Mouse (Mus musculus) testis, postnatal 14 days (tissue): ENCODE results near the gene Tnfaip2.

Experiments used
- DNase-seq: peaks from one replicate; pipeline ENCODE4 v3.0.0; 2021; ENCODE audit warnings: low spot score

The Tnfaip2 gene

GRCm38 (mm10) chr12:111442309-111443010 is at the start of gene Tnfaip2:
TSS of gene Tnfaip2 (plus strand) at chr12:111442469.
- no peak for DNase-seq

DNA sequence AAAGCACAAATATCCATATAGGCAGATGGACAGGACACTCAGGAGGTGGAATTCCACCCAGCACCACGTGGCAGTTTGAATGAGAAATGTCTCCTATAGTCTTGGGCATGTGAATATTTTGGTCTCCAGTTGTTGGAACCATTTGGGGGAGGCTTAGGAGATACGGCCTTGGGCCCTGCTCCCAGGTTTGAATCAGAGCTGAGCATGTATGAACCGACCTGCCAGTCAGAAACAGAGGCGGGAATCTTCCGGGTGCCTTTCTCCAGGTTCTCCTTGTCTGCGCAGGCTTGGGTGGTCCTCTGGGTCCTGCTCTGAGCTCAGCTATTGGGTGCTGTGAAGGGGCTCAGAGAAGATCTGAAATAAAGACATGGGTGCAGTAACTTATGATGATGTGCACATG is 48.3 kb upstream of the Tnfaip2 start:
- DNase-seq, result no peak

- DNase-seq, result peak; percentile 85
These were observed 45.3 kb upstream of the Tnfaip2 start for GRCm38 (mm10) chr12:111396997-111397396.

GRCm38 (mm10) chr12:111401454-111402184 is 40.6 kb upstream of the Tnfaip2 start:
- DNase-seq, result no peak

GRCm38 (mm10) chr12:111404880-111405279 is 37.4 kb upstream of the Tnfaip2 start:
- DNase-seq, result no peak

DNA sequence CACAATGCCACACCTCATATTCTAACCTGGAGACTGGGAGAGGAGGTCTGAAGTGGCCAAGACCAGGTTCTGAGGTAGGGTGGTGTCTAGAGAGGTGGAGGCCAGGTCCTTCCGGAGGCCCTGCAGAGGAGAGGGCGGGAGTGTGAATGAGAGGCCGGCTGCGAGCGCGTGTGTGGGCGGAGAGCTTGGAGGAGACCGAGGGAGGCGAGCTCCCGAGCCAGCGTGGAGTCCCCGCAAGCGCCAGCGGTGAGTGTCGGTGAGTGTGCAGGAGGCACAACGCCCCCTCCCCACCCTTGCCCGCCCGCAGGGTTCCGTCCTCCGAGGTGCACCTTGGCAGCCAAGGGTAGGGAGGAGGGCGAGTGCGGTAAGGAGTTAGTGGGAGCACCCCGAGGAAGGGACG is 35.6 kb upstream of the Tnfaip2 start, which contains the start of gene Lbhd2:
Gene Lbhd2, plus strand, starts transcription at position 188 of the 400 bp plus-strand sequence.
- no peak for DNase-seq

- DNase-seq, result no peak
These were observed 32.7 kb upstream of the Tnfaip2 start for GRCm38 (mm10) chr12:111409583-111409982.

DNA sequence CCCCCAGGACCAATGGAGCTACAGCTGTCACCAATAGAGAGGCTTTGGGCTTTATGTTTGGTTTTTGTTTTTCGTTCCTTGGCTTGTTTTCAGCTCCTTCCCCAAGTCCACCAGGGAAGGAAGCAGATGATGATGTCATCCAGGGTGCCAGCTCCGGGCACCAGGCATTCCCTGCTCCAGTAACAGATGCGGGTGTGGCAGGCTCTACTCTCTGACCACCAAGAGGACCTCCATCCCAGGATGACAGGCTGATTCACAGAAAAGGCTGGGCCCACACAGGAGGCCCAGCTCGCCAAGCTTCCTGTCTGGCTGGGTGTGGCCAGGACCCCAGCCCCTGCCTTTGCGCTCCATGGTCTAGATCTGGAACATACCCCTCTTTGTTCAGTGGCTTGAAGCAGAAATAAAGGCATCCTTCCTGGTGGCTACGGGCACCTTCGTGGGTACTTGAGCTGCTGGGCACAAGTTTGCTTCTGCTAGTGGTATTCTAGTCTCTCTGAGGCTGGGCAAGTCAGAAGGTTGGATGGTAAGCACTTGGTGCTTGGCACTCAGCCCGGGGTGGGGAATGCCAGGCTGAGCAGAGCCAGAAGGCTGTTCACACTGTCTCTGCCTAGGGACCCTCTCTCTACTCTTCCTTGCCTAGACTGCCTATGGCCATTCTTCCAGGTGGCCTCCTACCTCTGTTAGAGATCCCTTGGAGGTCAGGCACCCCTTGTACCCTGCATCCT is 30.5 kb upstream of the Tnfaip2 start:
- no peak for DNase-seq

DNA sequence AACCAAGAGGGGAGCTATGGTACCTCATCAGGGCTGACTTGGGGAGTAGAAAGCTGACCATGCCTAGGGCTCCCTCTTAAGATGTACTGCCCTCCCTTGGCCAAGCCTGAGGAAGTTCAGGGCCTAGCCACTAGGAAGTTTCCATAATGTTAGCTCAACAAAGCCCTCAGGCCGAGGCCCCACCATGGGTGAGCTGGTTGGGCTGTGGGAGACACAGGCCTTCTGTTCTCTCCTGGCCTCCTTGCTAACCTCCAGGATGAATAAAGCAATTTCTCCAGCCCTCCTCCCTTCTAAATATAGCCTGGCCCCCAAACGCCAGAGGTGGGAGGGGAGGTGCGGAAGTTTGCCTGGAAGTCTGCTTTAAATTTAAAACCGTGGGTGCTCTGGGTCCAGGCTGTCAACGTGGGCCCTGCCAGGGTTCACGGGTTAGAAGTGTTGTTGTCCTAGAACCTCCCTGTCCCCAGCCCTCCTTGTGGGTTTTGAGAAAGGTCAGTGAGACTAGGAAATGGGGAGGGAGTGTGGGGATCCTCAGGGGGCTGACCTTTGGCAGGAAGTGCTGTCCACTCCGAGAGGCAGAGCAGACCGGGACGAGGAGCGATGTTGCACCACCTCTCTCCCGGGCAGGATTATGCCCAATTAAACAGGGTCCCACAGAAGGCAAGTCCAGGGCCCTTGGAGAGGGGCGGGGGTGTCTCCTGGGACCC is 29.5 kb upstream of the Tnfaip2 start:
- DNase-seq, result no peak

GRCm38 (mm10) chr12:111413300-111413699 is 29.0 kb upstream of the Tnfaip2 start:
- DNase-seq, result peak; percentile 86

DNA sequence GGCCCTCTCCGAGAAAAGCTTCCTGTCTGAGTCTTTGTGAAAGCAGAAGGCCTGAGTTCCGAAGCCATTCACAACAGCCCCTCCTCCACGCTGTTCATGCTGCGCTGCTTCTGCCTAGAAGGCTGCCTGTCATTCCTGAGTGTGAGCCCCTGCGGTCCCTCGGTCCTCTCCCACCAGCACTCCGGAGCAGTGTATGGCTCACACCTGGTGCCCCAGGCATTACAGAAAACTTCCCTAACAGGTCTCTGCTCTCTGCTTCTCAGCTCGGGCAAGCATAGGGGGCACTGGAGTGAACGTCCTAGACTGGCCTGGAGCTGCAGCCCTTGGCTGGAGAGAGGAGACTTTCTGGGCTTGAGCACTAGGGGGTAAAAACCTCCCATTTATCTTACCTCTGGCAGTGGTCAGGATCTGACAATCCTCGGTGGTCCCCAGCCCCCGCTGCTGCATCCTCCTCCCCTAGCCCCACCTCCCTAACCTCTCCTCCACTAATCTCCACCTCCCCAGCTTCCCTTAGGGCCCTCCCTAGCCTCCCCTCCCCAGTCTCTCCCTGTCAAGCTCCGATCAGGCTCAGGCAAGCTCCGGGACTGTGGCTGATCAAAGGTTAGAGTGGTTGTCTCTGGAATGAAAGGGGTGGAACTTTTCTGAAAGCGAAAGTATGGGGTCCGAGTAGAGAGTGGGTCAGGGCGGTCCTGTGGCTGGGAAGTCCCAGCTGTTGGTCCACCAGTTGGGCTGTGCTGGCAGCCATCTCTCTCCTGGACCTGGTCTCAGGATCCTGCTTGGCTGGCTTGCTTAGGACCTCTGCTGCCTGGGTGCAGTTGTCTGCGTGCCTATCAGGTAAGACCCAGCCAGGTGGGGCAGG is 25.1 kb upstream of the Tnfaip2 start, which contains the start of gene Exoc3l4:
Gene Exoc3l4, plus strand, starts transcription at position 97 of the 859 bp plus-strand sequence.
- no peak for DNase-seq

- DNase-seq, result no peak
These were observed 22.4 kb upstream of the Tnfaip2 start for GRCm38 (mm10) chr12:111419918-111420317.

- DNase-seq, result no peak
These were observed 21.1 kb upstream of the Tnfaip2 start for GRCm38 (mm10) chr12:111420946-111421709.

DNA sequence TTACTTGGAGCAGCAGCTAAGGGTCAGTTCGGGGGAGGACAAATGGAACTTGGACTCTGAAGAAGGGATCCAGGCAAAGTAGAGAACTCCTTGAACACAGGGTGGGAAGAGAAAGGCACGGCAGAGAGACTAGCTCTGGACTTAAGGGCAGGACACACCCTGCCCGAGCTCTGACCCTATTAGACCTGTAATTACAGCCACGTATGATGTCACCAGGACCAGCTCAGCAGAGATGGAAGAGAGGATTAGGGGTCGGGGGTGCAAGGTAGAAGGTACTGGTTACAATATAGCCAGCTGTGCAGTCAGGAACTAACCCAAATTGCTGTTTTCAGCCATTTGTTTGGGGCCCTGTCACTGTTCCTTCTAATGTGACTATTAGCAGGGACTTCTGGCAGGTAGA is 19.4 kb upstream of the Tnfaip2 start:
- no peak for DNase-seq

DNA sequence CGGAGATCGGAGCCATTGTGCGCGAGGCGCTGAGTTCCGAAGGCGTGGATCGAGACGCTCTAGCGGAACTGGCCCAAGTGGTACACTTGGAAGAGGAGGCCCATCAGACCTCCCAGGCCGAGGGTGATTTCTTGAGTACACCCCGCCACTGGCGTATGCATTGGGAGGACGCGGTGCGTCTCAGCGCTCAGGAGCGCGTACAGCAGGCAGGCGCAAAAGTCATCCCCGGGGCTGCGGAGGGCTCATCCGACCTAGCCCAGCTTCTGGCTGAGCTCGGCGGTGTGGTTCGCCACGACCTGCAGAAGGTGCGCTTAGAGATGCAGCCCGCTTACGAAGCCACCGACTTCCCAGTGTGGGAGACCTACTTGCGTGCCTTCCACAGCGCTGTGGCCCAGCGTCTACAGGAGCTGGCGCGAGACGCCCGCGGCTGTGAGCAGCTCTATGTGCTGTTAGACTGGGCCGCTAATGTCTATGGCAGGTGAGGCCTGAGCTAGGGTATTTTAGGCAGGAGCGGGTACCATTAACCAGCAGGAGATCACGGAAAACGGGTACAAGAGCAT is 18.6 kb upstream of the Tnfaip2 start:
- DNase-seq, result no peak

DNA sequence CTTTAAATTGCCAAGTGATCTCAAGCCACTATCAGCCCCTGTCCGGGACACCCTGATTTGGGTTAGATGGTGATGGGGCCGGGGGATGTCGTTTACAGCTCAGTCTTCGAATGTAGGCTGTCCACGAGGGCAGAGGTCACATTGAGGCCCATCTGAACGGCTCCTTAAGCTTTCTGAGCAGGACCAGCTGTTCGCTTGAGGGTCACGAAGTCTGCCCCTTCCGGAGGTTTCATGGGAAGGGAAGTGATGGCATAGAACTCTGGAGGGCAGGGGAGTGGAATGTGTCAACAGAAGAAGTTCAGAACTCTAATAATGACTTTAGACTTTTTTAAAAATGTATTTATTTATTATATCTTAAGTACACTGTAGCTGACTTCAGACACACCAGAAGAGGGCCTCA is 17.7 kb upstream of the Tnfaip2 start:
- DNase-seq, result no peak

DNA sequence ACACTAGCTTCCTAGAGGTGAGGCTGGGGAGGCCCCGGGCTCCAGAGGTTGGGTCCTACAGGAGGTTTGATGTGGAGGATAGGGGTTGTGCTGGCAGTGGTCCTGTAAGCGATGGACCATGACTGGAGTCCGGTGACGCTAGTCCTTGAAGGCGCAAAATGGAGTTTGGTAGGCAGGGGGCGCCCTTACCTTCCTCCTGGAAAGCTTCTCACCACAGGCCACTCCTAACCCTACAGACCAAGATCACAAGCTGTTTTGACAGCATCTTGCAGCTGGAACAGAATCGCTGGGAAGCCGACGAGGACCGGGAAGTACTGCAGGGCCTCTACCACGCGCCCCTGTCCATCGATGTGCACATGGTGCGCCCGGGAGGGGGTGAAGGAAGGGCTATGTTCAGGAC is 17.0 kb upstream of the Tnfaip2 start:
- DNase-seq, result peak; percentile 71

DNA sequence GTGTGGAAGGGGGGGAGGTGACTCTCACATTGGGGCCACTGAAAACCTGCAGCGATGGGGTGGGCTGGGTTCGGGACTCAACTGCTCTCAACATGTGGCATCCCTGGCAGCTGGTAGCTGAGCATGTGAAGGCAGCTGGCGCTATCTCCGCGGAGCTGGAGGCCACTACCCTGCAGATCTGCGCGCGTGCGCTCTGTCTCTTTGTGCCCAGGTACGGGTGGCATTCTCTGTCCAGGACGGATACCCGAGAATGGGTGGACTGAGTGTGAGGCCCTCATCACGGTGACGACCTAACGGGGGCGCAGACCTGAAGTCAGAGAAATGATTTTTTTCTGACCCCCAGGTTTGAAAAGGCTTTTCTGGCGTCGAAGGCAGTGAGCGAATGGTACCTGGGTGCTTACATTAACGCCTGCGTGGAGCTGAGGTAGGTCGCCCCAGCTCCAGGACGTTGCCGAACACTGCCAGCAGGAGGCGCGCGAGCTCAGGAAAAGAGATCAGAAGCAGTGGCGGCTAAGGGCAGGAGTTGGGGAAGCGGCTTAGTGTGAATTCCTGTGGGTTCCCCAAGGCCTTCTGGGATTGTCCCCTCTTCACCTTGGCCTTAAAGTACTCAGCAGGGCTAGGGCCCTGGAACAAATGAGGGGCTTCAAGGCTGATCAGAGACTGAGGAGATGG is 16.3 kb upstream of the Tnfaip2 start:
- peak; percentile 85 for DNase-seq

DNA sequence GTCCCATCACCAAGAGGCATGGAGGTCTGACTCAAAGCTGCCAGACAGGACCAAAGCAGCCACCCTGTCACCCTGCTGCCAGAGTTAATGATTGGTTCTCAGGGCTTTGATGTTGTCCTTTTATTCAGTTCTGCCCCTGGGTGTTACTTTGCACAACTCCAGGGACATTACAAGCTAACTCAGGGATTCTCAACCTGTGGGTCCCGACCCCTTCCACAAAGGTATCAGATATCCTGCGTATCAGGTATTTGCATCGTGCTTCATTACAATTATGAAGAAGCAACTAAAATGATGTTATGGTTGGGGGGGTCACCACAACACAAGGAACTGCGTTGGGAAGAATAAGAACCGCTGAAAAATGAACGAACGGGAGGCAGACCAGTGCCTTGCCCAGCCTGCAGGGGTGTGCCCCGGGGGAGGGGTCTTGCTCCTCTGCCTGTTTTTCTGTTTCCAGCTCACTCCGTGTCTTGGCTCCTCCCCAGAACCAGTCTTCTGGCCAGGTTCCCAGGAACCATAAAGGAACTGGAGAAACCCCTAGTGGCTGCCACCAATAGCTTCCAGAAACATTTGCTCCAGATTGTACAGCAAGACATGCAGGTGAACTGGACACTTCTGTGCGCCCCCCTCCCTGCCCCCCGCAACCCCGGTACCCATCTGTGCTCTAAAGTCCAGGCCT is 14.7 kb upstream of the Tnfaip2 start:
- no peak for DNase-seq
